Mouse (Mus musculus) liver, adult (tissue): Measurements from ENCODE around the gene Slco2a1.

ENCODE experiments used
- GATA4 ChIP-seq: IDR thresholded peaks from 2 replicates; pipeline ENCODE4 v1.6.1; 2014; ENCODE audit warnings: mild to moderate bottlenecking, low read length; ENCODE audit not compliant: insufficient replicate concordance

Slco2a1 gene

DNA sequence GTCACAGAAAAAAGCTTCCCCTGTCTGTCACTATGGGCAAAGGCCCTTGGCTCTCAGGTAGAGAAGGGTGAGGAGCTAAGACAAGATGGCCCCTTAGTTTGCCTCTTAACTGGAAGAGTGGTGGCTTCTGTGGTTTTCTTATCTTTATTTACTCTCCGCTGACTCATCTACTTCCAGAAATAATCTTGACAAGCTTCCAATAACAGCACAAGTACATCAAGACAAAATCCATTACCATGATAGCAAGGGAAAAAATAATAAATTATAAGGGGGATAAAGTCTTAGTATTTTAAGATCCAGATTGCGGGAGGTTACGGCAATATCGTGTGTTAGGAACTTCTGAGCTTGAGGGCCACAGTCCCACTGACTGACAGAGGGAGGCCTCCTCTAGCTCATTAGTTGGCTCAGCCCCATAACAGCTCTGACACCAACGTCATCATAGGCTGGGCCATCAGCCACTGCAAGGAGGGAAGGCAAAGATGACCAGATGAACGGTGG lies 89.7 kb downstream of the Slco2a1 start:
- no peak for TF ChIP-seq GATA4

DNA sequence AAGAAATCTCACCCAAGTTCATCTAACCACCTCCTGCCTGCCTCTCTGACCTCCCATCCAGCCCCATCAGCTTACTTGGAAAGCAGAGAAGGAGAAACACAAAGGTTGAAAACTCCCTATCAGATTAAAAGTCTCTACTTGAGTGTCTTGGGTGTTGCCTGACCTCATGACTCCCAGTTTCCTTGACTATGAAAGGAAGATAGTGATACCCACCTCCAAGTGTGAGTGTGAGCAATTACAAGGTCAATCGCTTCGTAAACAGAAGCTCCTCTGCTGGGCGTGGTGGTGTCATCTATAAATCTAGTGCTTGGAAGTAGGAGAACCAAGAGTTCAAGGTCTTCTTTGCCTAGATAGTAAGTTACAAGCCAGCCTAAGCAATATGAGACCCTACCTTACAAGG lies 91.7 kb downstream of the Slco2a1 start:
- no peak for TF ChIP-seq GATA4

DNA sequence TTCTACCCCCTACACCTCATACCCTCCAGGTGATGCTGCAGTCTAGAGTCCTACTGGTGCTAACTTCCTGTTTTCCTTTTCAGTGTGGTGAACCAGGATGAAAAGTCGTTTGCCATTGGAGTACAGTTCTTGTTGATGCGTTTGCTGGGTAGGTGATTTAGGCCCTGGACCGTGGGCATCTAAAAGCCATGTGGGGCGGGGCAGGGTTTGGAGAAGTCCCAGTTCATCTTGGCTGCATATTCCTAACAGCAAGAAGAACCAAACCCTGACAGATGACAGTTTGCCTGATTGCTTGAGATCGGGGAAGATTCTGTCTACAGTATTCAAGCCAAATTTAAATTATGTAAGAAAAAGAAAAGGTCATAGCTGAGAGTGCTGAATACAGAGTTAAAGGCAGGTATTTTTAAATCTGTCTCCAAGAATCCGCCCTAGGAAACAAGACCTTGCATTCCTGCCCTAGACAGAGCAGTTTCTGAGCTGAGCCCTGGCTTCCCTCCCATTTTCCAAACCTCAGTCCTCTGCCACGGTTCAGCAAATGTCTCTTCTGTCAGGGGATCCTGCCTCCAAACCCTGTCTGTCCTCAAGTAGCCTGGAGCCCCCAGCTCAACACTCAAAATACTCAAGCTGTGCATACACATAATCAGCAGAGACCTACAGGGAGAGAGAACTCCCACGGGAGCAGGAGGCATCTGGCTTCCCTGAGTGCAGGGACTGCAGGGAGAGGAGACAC lies 93.9 kb downstream of the Slco2a1 start:
- TF ChIP-seq GATA4: no peak

DNA sequence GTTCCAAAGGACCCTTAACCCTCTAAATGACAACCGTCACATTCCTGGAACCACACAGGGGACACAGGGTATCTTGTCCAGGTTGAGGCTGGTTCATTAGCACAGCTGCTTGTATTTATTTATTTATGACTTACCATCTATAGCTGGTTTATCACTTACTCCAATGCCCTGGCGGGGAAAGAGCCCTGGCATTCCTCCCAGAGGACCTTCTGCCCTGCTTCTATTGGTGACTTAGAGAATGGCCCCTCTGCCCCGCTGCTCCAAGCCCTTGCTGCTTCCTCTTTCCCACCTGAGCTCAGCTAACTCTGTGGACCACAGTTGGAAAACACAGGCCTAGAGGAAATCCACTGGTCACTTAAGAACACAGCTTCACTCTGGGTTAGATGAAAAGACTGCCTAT lies 94.9 kb downstream of the Slco2a1 start:
- no peak for TF ChIP-seq GATA4

DNA sequence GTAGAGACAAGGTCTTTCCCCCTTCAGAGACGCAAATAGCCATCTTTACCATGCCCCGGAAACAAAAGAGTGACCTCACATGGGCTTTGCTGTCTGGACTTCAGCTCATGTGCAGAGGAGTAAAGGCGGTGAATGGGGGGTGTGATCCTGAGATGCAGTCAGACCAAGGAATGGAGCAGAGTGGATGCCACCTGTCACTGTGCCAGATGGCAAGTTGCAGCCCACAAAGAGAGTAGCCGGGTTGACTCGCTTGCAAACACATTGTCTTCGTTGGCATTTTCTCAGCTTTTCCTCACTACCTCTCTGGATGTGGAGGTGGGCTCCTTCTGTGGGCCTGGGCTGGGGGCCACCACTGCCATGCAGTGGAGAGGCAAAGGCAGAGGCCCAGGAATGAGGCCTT lies 98.2 kb downstream of the Slco2a1 start:
- TF ChIP-seq GATA4: no peak

DNA sequence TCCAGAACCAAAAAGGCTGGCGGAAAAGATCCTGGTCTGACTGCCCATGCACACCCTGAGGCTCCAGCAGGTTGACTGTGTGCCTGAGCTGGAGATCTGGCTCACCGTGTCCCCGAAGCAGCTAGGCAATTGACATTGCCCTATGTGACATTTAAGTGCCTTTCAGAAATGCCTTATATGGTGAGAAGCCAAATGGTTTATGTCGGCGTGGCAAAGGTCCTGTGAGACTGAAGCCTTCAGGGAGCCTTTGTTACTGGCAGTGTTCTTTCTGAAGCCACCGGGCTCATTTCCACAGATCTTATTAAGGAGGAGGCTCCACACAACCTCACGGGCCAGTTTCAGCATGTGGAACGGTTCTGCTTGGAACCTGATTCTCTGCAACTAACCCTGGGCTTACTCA lies 98.8 kb downstream of the Slco2a1 start:
- no peak for TF ChIP-seq GATA4

DNA sequence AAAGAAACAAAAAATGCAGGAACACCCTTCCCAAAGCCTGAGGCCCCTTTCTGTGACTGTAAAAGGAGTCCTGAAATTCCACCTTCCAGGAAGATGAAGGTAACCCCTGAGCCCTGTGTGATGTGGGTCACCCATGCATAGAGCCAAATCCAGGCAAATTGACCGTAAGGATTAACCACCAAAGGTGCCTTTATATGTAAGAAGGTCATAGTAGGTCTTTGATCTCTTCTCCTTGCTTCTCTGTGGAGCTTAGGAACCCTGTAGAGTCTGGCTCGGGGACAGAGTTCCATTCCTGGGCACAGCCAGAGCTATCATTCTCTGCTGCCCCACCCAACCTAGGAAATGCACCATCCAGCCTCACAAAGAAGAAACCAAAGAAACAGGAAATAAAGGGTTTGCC lies 100.1 kb downstream of the Slco2a1 start:
- TF ChIP-seq GATA4: no peak

DNA sequence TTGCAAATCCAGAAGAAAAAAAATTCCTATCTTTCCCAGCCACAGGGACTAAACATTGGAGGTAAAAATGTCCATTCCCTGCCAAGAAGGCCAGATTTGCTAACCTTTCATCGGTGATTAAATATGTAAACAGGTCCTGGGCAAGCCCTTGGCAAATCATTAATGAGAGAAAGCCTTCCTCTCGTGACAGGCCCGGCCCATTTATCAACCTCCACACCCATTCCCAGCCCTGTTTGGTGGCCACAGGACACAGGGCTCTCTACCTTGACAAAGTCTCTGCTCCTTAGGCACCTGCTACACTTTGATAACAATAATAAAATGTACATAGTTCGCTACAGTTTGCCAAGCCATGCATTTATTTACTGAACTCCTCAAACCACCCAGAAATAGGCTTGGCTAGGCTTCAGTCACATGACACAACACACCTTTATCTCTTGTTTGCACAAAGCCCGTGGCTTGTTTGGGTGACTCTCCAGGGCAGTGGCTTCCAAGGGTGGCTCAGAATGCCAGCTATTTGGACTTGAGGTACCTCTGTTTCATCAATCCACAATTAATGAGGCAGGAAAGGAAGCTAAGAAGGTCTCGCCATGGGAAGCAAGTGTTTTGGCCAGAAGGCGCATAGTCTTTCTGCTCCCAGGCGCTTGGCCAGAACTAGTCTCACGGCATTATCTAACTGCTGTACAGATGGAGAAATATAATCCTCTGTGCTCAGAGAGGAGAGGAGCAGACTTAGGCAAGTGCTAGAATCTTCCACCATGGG lies 101.8 kb downstream of the Slco2a1 start:
- TF ChIP-seq GATA4: peak; percentile 46; the same call in 1 of the 2 replicates

DNA sequence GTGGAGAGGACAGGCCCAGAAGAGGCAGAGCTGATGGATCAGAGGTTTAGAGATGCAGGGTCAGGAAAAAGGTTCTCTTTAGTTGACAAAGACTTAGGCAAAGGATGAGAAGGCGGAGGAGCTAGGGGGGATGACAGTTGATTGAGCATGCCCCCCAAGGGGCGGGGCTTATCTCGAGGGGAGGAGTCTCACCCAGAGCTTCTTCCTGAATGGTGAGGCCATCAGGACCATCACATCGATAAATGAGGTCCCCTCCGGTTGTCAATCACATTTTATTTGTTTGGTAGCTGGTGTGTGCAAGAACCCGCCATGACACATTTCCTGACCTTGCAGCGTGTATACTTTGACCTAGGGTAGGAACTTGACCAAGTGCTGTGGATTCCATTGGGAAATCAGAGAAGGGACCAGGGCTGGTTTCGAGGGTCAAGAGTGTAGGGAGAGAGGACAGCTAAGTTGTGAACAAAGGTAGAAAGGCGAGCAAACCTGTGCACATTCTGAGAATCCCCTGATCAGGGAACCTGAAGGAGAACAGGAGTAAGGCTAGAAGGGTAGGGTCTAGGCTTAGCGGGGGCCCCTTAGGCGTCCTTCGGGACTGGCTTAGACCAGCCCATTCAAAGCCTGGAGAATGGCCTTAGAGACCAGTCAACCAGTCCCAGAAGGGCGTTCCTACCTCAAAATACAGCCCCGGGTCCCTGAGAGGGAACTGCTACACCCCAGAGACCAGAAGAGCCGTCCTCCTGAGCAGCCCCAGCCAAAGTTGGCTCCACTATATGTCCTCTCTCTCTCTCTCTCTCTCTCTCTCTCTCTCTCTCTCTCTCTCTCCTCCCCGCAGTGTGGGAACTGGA lies 102.7 kb downstream of the Slco2a1 start:
- no peak for TF ChIP-seq GATA4

DNA sequence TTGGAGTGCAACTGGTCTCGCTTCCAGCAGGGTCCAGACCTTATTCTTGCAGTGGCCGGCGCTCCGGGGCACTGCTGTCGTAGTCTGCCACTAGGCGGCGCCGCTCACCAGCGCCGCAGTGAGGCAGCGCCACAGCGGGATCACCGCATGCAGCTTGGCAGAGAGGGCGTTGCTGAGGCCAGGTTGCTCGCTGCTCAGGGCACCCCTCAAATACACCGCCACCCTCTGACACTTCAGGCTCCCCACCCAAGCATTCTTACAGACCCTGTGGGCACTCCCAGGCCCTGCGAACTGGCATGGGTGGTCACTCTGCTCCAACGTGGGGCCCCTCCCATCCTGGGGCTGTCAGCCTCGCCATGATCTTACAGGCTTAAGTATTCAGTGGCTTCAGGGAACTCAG lies 103.7 kb downstream of the Slco2a1 start:
- TF ChIP-seq GATA4: no peak

DNA sequence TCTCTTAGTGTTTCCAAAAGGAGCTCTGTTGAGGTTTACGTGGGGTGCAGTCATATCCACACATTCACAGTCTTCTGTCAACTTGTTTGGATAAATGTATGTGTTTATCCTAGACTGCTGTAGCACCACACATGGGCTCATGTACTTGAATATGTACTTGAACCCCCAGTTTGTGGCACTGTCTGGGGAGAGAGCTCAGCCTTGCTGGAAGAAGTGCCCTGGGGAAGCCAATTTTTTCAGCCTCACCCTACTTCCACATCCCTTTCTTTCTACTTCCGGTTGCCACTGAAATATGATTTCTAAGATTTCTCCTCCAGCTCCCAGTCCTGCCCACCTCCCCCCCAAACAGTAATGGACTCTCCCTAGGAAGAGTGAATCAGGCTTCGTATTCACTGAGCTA lies 105.2 kb downstream of the Slco2a1 start:
- no peak for TF ChIP-seq GATA4

DNA sequence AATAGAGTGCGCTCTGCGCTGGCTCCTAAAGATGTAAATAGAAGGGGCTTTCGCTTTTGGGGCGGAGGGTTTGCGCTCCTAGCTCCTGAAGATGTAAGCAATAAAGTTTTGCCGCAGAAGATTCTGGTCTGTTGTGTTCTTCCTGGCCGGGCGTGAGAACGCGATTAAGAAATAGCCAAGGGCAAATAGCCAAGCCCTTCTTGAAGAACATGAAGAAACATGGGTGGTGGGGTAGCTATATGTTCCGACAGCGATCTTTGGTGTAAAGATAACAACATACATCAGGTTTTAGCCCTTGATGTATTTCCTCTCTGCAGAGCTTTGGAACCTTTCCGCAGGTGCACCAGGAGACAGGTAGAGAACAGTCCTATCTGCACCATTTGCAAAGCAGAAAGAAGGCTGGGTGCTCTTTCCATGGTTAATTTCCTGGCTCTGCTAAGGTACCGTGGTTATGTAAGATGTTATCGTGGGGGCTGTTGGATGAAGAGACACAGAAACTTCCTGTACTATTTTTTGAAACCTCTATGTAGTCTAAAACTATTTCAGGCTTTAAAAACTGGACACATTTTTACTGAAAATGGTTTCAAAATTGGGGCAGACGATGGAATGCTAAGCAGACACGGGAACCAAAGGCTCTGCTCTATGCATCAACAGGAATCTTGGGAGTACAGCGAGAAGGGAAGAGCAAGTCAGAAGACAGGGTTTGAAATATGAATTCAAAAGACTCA lies 120.6 kb downstream of the Slco2a1 start:
- no peak for TF ChIP-seq GATA4

DNA sequence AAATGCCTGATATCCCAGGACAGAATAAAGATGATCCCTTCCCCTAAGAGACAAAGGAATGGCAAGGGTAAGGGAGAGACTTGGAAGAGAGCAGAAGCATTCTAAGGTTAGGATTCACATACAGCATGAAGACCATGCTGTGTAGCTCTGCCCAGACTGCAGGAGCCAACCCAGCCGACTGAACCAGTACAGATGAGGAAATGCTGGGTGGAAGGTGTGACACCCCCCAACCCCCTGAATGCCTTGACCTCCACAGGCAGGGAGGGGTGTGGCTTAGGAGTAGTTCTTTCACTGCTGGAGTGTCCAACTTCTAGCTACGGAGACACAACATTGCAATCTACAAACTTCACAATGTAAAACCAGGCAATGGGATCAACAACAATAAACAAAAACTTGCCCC lies 121.4 kb downstream of the Slco2a1 start:
- no peak for TF ChIP-seq GATA4

DNA sequence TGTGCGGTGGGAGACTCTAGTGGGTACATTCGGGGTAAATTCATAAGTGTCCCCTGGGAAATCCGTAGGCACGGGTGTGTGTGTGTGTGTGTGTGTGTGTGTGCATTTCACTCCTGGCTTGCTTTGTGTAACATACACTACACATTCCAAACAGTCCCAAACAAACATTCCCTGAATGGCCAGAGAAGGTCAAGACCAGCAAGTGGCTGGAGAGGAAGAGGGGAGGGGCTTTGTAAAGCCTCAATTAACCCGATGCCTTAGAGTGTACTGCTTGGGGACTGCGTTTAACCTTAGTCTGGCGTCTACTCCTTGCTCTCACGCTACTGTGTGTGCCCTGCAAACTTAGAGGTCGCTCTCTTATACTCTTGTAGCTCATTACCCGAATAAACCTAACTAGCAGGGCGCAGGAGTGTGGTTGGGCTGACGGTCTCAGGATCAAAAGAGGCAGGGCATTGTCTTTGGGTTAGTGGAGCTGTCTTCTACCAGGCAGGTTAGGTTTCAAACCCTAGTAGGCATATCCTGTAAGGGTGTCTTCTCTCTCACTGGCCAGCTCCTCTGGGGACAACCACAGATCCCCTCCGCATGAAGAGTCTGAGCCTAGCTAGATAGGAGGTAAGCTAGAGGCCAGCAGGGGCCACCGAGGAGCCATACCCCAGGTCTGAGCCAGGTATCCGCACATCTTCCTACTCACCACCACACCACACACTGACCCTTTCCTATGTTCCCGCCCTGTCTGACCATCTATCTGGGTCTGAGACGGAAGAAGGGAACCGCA lies 122.4 kb downstream of the Slco2a1 start:
- TF ChIP-seq GATA4: no peak
